8 mouse cellular contexts compared by ENCODE assay signal in the genomic region with DNA sequence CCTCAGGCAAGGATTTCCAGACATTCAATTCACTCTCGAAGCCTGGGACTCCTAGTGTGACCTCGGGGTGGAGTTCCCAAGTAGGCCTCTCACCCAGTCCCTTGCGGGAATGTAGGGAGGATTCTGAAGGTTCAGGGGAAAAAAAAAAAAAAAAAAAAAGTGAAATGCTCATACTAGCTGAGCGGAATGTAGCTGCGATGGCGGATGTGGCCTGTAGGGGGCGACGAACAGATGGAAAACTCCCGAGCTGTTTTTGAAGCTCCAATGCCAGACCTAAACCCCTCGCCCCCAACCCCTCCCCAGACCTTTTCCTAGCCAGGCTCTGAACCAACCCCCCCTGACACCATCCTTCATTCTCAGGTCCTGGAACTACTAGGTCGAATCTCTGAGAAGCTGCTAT. TPM values are rescaled to one million over a fixed set of nuclear protein-coding genes. Genes with fewer than 3 reads are reported as not detected.
DNase-seq lines count a peak whose midpoint lies in the region; ATAC-seq and TF ChIP-seq lines count a peak whose summit lies in the region.

No protein-coding gene starts in this region.

- H3K36me3 ChIP-seq in midbrain, embryonic 14.5 days (ENCODE audit: control insufficient read depth, insufficient read depth, low read length) = no peaks in the 10 kb centered on the region
- H3K36me3 ChIP-seq in midbrain, embryonic 16.5 days (ENCODE audit: control insufficient read depth, insufficient read depth, low read length) = no peaks in the 10 kb centered on the region
- no peaks in the 10 kb centered on the region for H3K36me3 ChIP-seq in hindbrain, embryonic 14.5 days (replicated peaks; ENCODE audit: control insufficient read depth, insufficient read depth)
- H3K36me3 ChIP-seq in liver, embryonic 11.5 days (ENCODE audit: control insufficient read depth, insufficient read depth, low read length) = no peaks in the 10 kb centered on the region
- no peaks in the 10 kb centered on the region for H3K36me3 ChIP-seq in neural tube, embryonic 15.5 days

- peaks cover 80% of the 10 kb centered on the region for H3K27me3 ChIP-seq in midbrain, embryonic 14.5 days (ENCODE audit: control insufficient read depth, insufficient read depth, low read length)
- peaks cover 40% of the 10 kb centered on the region for H3K27me3 ChIP-seq in midbrain, embryonic 16.5 days (ENCODE audit: control insufficient read depth, insufficient read depth, low read depth, low read length)
- H3K27me3 ChIP-seq in hindbrain, embryonic 14.5 days (ENCODE audit: control insufficient read depth, insufficient read depth, low read length) = peaks cover 87% of the 10 kb centered on the region
- peaks cover 83% of the 10 kb centered on the region for H3K27me3 ChIP-seq in liver, embryonic 11.5 days (replicated peaks; ENCODE audit: control insufficient read depth, insufficient read depth, low read length)
- peaks cover 61% of the 10 kb centered on the region for H3K27me3 ChIP-seq in neural tube, embryonic 15.5 days (replicated peaks)

- 0% methylated on average over 11 of the region's 11 CpGs for WGBS in midbrain, embryonic 14.5 days
- WGBS in midbrain, embryonic 16.5 days = 0% methylated on average over 11 of the region's 11 CpGs
- 1% methylated on average over 11 of the region's 11 CpGs for WGBS in hindbrain, embryonic 14.5 days
- WGBS in liver, embryonic 11.5 days = 0% methylated on average over 11 of the region's 11 CpGs
- 0% methylated on average over 11 of the region's 11 CpGs for WGBS in neural tube, embryonic 15.5 days

- no peak overlapping the region for H3K4me2 ChIP-seq in midbrain, embryonic 14.5 days (ENCODE audit: low read length)
- no peak overlapping the region for H3K4me2 ChIP-seq in midbrain, embryonic 16.5 days (ENCODE audit: low read length)
- H3K4me2 ChIP-seq in hindbrain, embryonic 14.5 days (replicated peaks) = peak overlapping the region; percentile 27
- peak overlapping the region; percentile 16; the same call in 1 of the 2 replicates for H3K4me2 ChIP-seq in liver, embryonic 11.5 days
- H3K4me2 ChIP-seq in neural tube, embryonic 15.5 days = peak overlapping the region; percentile 25; the same call in 1 of the 2 replicates

- no peak overlapping the region for H3K9ac ChIP-seq in midbrain, embryonic 14.5 days (replicated peaks; ENCODE audit: low read length)
- H3K9ac ChIP-seq in midbrain, embryonic 16.5 days (ENCODE audit: low read depth, low read length) = no peak overlapping the region
- no peak overlapping the region; the same call in 1 of the 2 replicates for H3K9ac ChIP-seq in hindbrain, embryonic 14.5 days
- H3K9ac ChIP-seq in liver, embryonic 11.5 days (ENCODE audit: low read depth, low read length) = no peak overlapping the region
- H3K9ac ChIP-seq in neural tube, embryonic 15.5 days (replicated peaks) = no peak overlapping the region

- DNase-seq in midbrain, embryonic 14.5 days = peak; percentile 88
- DNase-seq in adrenal gland, postnatal 14 days = peak; percentile 74
- peak; percentile 83 for DNase-seq in hindbrain, embryonic 14.5 days (ENCODE audit: low spot score)
- DNase-seq in liver, embryonic 11.5 days (ENCODE audit: low spot score) = peak; percentile 69
- no peak for DNase-seq in frontal cortex, postnatal 14 days (ENCODE audit: low spot score in 2 of 2)

- TF ChIP-seq POLR2A in embryonic fibroblast, embryonic 13.5 days (IDR thresholded peaks at IDR 0.05; ENCODE audit: low read depth, low read length) = no peak

- H3K27ac ChIP-seq in midbrain, embryonic 14.5 days (replicated peaks; ENCODE audit: low read depth, low read length) = no peak overlapping the region
- no peak overlapping the region for H3K27ac ChIP-seq in midbrain, embryonic 16.5 days (ENCODE audit: low read length)
- H3K27ac ChIP-seq in embryonic fibroblast, embryonic 13.5 days (ENCODE audit: insufficient read depth, low read length) = no peak overlapping the region
- H3K27ac ChIP-seq in hindbrain, embryonic 14.5 days = no peak overlapping the region
- H3K27ac ChIP-seq in liver, embryonic 11.5 days (ENCODE audit: low read depth, low read length) = no peak overlapping the region
- no peak overlapping the region for H3K27ac ChIP-seq in neural tube, embryonic 15.5 days (replicated peaks)

- H3K4me1 ChIP-seq in midbrain, embryonic 14.5 days (ENCODE audit: control insufficient read depth, insufficient read depth, low read length) = peaks cover 8% of the 10 kb centered on the region; the same call in 1 of the 2 replicates
- peaks cover 3% of the 10 kb centered on the region; the same call in 1 of the 2 replicates for H3K4me1 ChIP-seq in midbrain, embryonic 16.5 days (ENCODE audit: control insufficient read depth, insufficient read depth, low read length)
- no peaks in the 10 kb centered on the region for H3K4me1 ChIP-seq in embryonic fibroblast, embryonic 13.5 days (ENCODE audit: control insufficient read depth, insufficient read depth, low read length)
- peaks cover 11% of the 10 kb centered on the region; the same call in 1 of the 2 replicates for H3K4me1 ChIP-seq in hindbrain, embryonic 14.5 days (replicated peaks; ENCODE audit: control insufficient read depth, insufficient read depth, low read length)
- H3K4me1 ChIP-seq in liver, embryonic 11.5 days (replicated peaks; ENCODE audit: control insufficient read depth, insufficient read depth, low read length) = peaks cover 6% of the 10 kb centered on the region
- peaks cover 20% of the 10 kb centered on the region for H3K4me1 ChIP-seq in neural tube, embryonic 15.5 days

- TF ChIP-seq CTCF in embryonic fibroblast, embryonic 13.5 days (IDR thresholded peaks at IDR 0.05; ENCODE audit: borderline replicate concordance, insufficient read depth, low read length) = peak; percentile 52; the same call in 1 of the 2 replicates

- no peak overlapping the region for H3K4me3 ChIP-seq in midbrain, embryonic 14.5 days (replicated peaks; ENCODE audit: low read depth, low read length)
- no peak overlapping the region for H3K4me3 ChIP-seq in midbrain, embryonic 16.5 days (ENCODE audit: low read depth, low read length)
- no peak overlapping the region for H3K4me3 ChIP-seq in embryonic fibroblast, embryonic 13.5 days (ENCODE audit: insufficient read depth, low read length)
- no peak overlapping the region for H3K4me3 ChIP-seq in hindbrain, embryonic 14.5 days (replicated peaks; ENCODE audit: low read length)
- H3K4me3 ChIP-seq in liver, embryonic 11.5 days (ENCODE audit: low read depth, low read length) = no peak overlapping the region
- no peak overlapping the region for H3K4me3 ChIP-seq in neural tube, embryonic 15.5 days (replicated peaks)

- ATAC-seq in midbrain, embryonic 14.5 days (ENCODE audit: low FRiP score, low TSS enrichment) = peak; percentile 38; the same call in 1 of the 2 replicates
- no peak for ATAC-seq in midbrain, embryonic 16.5 days
- no peak for ATAC-seq in hindbrain, embryonic 14.5 days (ENCODE audit: low FRiP score)
- ATAC-seq in liver, embryonic 11.5 days (replicated peaks; ENCODE audit: low FRiP score) = no peak
- ATAC-seq in neural tube, embryonic 15.5 days (ENCODE audit: low FRiP score) = no peak

- H3K9me3 ChIP-seq in midbrain, embryonic 14.5 days (ENCODE audit: control insufficient read depth, low read length) = no peaks in the 10 kb centered on the region
- H3K9me3 ChIP-seq in midbrain, embryonic 16.5 days (replicated peaks; ENCODE audit: control insufficient read depth, low read length, poor library complexity, severe bottlenecking) = no peaks in the 10 kb centered on the region
- H3K9me3 ChIP-seq in hindbrain, embryonic 14.5 days (ENCODE audit: control insufficient read depth, low read length) = no peaks in the 10 kb centered on the region
- H3K9me3 ChIP-seq in liver, embryonic 11.5 days (ENCODE audit: control insufficient read depth, low read length) = no peaks in the 10 kb centered on the region
- H3K9me3 ChIP-seq in neural tube, embryonic 15.5 days (replicated peaks) = no peaks in the 10 kb centered on the region

RNA-seq across cellular contexts. Expression of gene Foxd3, which starts 4.9 kb away (rescaled TPM):
- 0.14 and 0.15 TPM in 2 replicates for polyA plus RNA-seq in midbrain, embryonic 14.5 days (2014; fragmentation: Nextera tagmentation; extraction: Ambion mirVana)
- 0.11 and 0.18 TPM in 2 replicates for polyA plus RNA-seq in midbrain, embryonic 16.5 days (2015; fragmentation: Nextera tagmentation; extraction: Ambion mirVana)
- 1.5 and 1.7 TPM in 2 replicates for total RNA-seq in adrenal gland, postnatal 14 days (2021)
- not detected in 2 replicates for polyA plus RNA-seq in embryonic fibroblast, embryonic 13.5 days (2011; ENCODE audit: insufficient read length, low read depth, missing spikeins)
- 1.5 and 1.8 TPM in 2 replicates for polyA plus RNA-seq in hindbrain, embryonic 14.5 days (2014; fragmentation: Nextera tagmentation; extraction: Ambion mirVana)
- 0.07 and 0.10 TPM in 2 replicates for polyA plus RNA-seq in liver, embryonic 11.5 days (2014; fragmentation: Nextera tagmentation; extraction: Ambion mirVana)
- polyA plus RNA-seq in neural tube, embryonic 15.5 days (2015; fragmentation: Nextera tagmentation; extraction: Ambion mirVana) = 2.2 and 3.0 TPM in 2 replicates

RNA-seq across cellular contexts. Expression of gene Alg6, which starts 54.5 kb away (rescaled TPM):
- polyA plus RNA-seq in midbrain, embryonic 14.5 days (2014; fragmentation: Nextera tagmentation; extraction: Ambion mirVana) = 11.1 and 11.6 TPM in 2 replicates
- polyA plus RNA-seq in midbrain, embryonic 16.5 days (2015; fragmentation: Nextera tagmentation; extraction: Ambion mirVana) = 12.3 and 13.3 TPM in 2 replicates
- 7.3 and 7.9 TPM in 2 replicates for total RNA-seq in adrenal gland, postnatal 14 days (2021)
- polyA plus RNA-seq in embryonic fibroblast, embryonic 13.5 days (2011; ENCODE audit: insufficient read length, low read depth, missing spikeins) = 10.9 and 14.6 TPM in 2 replicates
- polyA plus RNA-seq in hindbrain, embryonic 14.5 days (2014; fragmentation: Nextera tagmentation; extraction: Ambion mirVana) = 13.2 and 13.6 TPM in 2 replicates
- 27.6 and 33.3 TPM in 2 replicates for polyA plus RNA-seq in liver, embryonic 11.5 days (2014; fragmentation: Nextera tagmentation; extraction: Ambion mirVana)
- 12.8 and 15.4 TPM in 2 replicates for polyA plus RNA-seq in neural tube, embryonic 15.5 days (2015; fragmentation: Nextera tagmentation; extraction: Ambion mirVana)

Comparison
In these comparisons a context has a peak if more than half of its experiments do, and no peak if none do; other contexts are left out.
1. DNase-seq: peak in midbrain, embryonic 14.5 days (single experiment), adrenal gland, postnatal 14 days (single experiment), hindbrain, embryonic 14.5 days (single experiment) and liver, embryonic 11.5 days (single experiment); none in frontal cortex, postnatal 14 days (0 of 2).
2. H3K4me2 ChIP-seq: peak in hindbrain, embryonic 14.5 days (single experiment), liver, embryonic 11.5 days (single experiment) and neural tube, embryonic 15.5 days (single experiment); none in midbrain, embryonic 14.5 days (single experiment) and midbrain, embryonic 16.5 days (single experiment).